Comparison of ENCODE assay signal across 8 mouse cellular contexts in the genomic region with DNA sequence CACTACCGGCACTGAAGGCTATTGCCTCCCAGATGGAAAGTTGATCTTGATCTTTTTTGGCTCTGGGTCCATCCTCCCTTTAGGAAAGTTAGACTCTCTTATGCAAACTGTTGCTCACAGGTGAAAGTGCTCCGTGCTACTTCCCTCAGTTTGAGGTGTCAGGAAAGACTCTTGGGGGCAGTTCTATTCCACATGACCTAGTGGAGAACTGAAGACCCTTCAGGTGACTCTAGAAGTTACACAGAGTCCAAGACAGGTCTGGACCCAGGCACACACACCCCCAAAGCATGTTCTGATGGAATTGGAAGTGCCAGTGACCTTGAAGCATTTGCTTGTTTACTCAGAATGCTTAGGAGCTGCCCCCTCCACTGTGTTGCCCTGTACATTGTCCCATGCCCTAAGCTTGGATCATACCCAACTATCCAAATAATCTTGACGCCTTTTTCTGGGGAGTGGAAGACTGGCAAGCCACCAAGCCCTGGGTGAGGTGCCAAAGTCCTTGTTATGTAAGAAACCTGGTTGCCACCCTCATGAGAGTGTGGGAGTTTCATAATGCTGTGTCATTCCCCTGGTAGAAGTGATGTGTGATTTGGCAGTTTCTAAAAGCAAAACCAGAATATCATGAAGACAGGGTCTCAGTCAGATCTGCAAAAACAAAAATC. TPM values are rescaled to one million over a fixed set of nuclear protein-coding genes. Genes with fewer than 3 reads are reported as not detected.
DNase-seq lines count a peak whose midpoint lies in the region; ATAC-seq and TF ChIP-seq lines count a peak whose summit lies in the region.
"Had no signal": no experiment of that assay in that cellular context is flagged by ENCODE, and none has a peak within 500 bp of the region (broad histone marks: within the 10 kb centered on the region; RNA-seq: fewer than 3 reads in every experiment).

No protein-coding gene starts in this region.

- H3K9ac ChIP-seq in liver, adult 2 months (ENCODE audit: low read depth, low read length) = peak overlapping the region; percentile 21; the same call in 1 of the 2 replicates
- H3K9ac ChIP-seq in liver, embryonic 12.5 days = no peak overlapping the region
- H3K9ac ChIP-seq in hindbrain, postnatal 0 days (replicated peaks; ENCODE audit: low read length) = no peak overlapping the region
- H3K9ac ChIP-seq in hindbrain, embryonic 13.5 days = no peak overlapping the region
- H3K9ac ChIP-seq: hindbrain, embryonic 14.5 days had no signal

- peak overlapping the region; percentile 100 for H3K27ac ChIP-seq in liver, adult 2 months (replicated peaks; ENCODE audit: insufficient read depth, low read depth, low read length)
- no peak overlapping the region for H3K27ac ChIP-seq in liver, embryonic 12.5 days
- peak overlapping the region; percentile 87 for H3K27ac ChIP-seq in small intestine, adult 2 months (ENCODE audit: insufficient read depth, low read depth, low read length)
- H3K27ac ChIP-seq in hindbrain, postnatal 0 days = no peak overlapping the region
- H3K27ac ChIP-seq in hindbrain, embryonic 13.5 days = no peak overlapping the region
- H3K27ac ChIP-seq: hindbrain, embryonic 14.5 days had no signal

- no peaks in the 10 kb centered on the region for H3K27me3 ChIP-seq in liver, adult 2 months (ENCODE audit: control insufficient read depth, insufficient read depth, low read length)
- H3K27me3 ChIP-seq in liver, embryonic 12.5 days (replicated peaks) = no peaks in the 10 kb centered on the region
- H3K27me3 ChIP-seq in small intestine, adult 2 months (ENCODE audit: control insufficient read depth, insufficient read depth, low read length) = no peaks in the 10 kb centered on the region
- no peaks in the 10 kb centered on the region for H3K27me3 ChIP-seq in hindbrain, postnatal 0 days (ENCODE audit: insufficient read depth, low read length)
- H3K27me3 ChIP-seq in hindbrain, embryonic 13.5 days = no peaks in the 10 kb centered on the region

- H3K4me3 ChIP-seq in liver, adult 2 months (ENCODE audit: insufficient read depth, low read depth, low read length) = no peak overlapping the region
- H3K4me3 ChIP-seq in liver, embryonic 12.5 days = no peak overlapping the region
- H3K4me3 ChIP-seq in small intestine, adult 2 months (ENCODE audit: low read depth, low read length) = no peak overlapping the region
- no peak overlapping the region for H3K4me3 ChIP-seq in hindbrain, postnatal 0 days (ENCODE audit: low read length)
- H3K4me3 ChIP-seq in hindbrain, embryonic 13.5 days = no peak overlapping the region

- no peak overlapping the region for H3K4me2 ChIP-seq in liver, embryonic 12.5 days
- no peak overlapping the region for H3K4me2 ChIP-seq in hindbrain, postnatal 0 days (ENCODE audit: low read depth, low read length)
- no peak overlapping the region for H3K4me2 ChIP-seq in hindbrain, embryonic 13.5 days
- H3K4me2 ChIP-seq: hindbrain, embryonic 14.5 days had no signal

- TF ChIP-seq CTCF in liver, adult 2 months (IDR thresholded peaks at IDR 0.05; ENCODE audit: low read depth, low read length) = no peak
- TF ChIP-seq CTCF in small intestine, adult 2 months (IDR thresholded peaks at IDR 0.05; ENCODE audit: extremely low read depth, insufficient read length, insufficient replicate concordance, low read depth, low read length) = no peak
- no peak for TF ChIP-seq CTCF in hindbrain, postnatal 0 days (IDR thresholded peaks at IDR 0.05; ENCODE audit: low read depth)

- H3K4me1 ChIP-seq in liver, adult 2 months (ENCODE audit: control insufficient read depth, insufficient read depth, low read length) = peaks cover 41% of the 10 kb centered on the region
- H3K4me1 ChIP-seq in liver, embryonic 12.5 days = no peaks in the 10 kb centered on the region
- H3K4me1 ChIP-seq in small intestine, adult 2 months (ENCODE audit: control insufficient read depth, insufficient read depth, insufficient read length, low read length) = peaks cover 18% of the 10 kb centered on the region; the same call in 1 of the 2 replicates
- no peaks in the 10 kb centered on the region for H3K4me1 ChIP-seq in hindbrain, postnatal 0 days (ENCODE audit: insufficient read depth, low read length)
- no peaks in the 10 kb centered on the region for H3K4me1 ChIP-seq in hindbrain, embryonic 13.5 days (replicated peaks)

- no peaks in the 10 kb centered on the region for H3K36me3 ChIP-seq in liver, adult 2 months (ENCODE audit: control insufficient read depth, insufficient read depth, low read length)
- H3K36me3 ChIP-seq in liver, embryonic 12.5 days = no peaks in the 10 kb centered on the region
- no peaks in the 10 kb centered on the region for H3K36me3 ChIP-seq in small intestine, adult 2 months (ENCODE audit: control insufficient read depth, insufficient read depth, low read length)
- no peaks in the 10 kb centered on the region for H3K36me3 ChIP-seq in hindbrain, postnatal 0 days (ENCODE audit: insufficient read depth, low read length)
- no peaks in the 10 kb centered on the region for H3K36me3 ChIP-seq in hindbrain, embryonic 13.5 days

- no peaks in the 10 kb centered on the region for H3K9me3 ChIP-seq in liver, embryonic 12.5 days (replicated peaks)
- H3K9me3 ChIP-seq in hindbrain, postnatal 0 days (ENCODE audit: low read length) = no peaks in the 10 kb centered on the region
- H3K9me3 ChIP-seq in hindbrain, embryonic 13.5 days = no peaks in the 10 kb centered on the region

- 17% methylated on average over 3 of the region's 3 CpGs for WGBS in liver, adult 2 months
- 59% methylated on average over 3 of the region's 3 CpGs for WGBS in liver, embryonic 12.5 days (ENCODE audit: insufficient replicate concordance)
- 34% methylated on average over 3 of the region's 3 CpGs for WGBS in small intestine, adult 2 months
- WGBS in hindbrain, postnatal 0 days = 64% methylated on average over 3 of the region's 3 CpGs
- 78% methylated on average over 3 of the region's 3 CpGs for WGBS in hindbrain, embryonic 13.5 days

- TF ChIP-seq POLR2A in liver, adult 2 months (IDR thresholded peaks at IDR 0.05; ENCODE audit: extremely low read depth, insufficient read depth, low read length) = no peak
- no peak for TF ChIP-seq POLR2A in small intestine, adult 2 months (IDR thresholded peaks at IDR 0.05; ENCODE audit: low read depth, low read length)

- H3K79me2 ChIP-seq in liver, adult 2 months (ENCODE audit: control insufficient read depth, insufficient read depth, low read length) = no peaks in the 10 kb centered on the region

- peak; percentile 96 for DNase-seq in liver, adult 2 months (ENCODE audit: extremely low read depth, low read depth, low spot score)
- DNase-seq in gonadal fat pad, adult 2 months (ENCODE audit: low read depth) = peak; percentile 56
- peak; percentile 58 to 72 for DNase-seq in kidney, postnatal 4 days
- DNase-seq in hindbrain, postnatal 0 days (ENCODE audit: low spot score) = no peak

- no peak for ATAC-seq in liver, embryonic 12.5 days
- ATAC-seq in hindbrain, postnatal 0 days = no peak
- no peak for ATAC-seq in hindbrain, embryonic 13.5 days (ENCODE audit: low FRiP score)

RNA-seq across cellular contexts. Expression of gene Nampt, which starts 51.1 kb away (rescaled TPM):
- total RNA-seq in liver, adult 2 months (2014; rRNA removed) = 57.8 and 75.6 TPM in 2 replicates
- polyA plus RNA-seq in liver, adult 2 months (2012; rRNA removed) = 9.5 and 10.9 TPM in 2 replicates
- 14.8 and 15.1 TPM in 2 replicates for polyA plus RNA-seq in liver, embryonic 12.5 days (2016; fragmentation: Nextera tagmentation; extraction: Ambion mirVana)
- 19.4 and 21.5 TPM in 2 replicates for polyA plus RNA-seq in gonadal fat pad, adult 2 months (2012; rRNA removed)
- polyA plus RNA-seq in small intestine, adult 2 months (2012; rRNA removed) = 3.1 and 7.9 TPM in 2 replicates
- 22.9 and 28.3 TPM in 2 replicates for total RNA-seq in hindbrain, postnatal 0 days (2014; rRNA removed)
- 27.0 and 27.5 TPM in 2 replicates for polyA plus RNA-seq in hindbrain, postnatal 0 days (2015; fragmentation: Nextera tagmentation; extraction: Ambion mirVana)
- polyA plus RNA-seq in hindbrain, embryonic 13.5 days (2015; fragmentation: Nextera tagmentation; extraction: Ambion mirVana) = 31.4 and 31.6 TPM in 2 replicates

Comparison
In these comparisons a context has a peak if more than half of its experiments do, and no peak if none do; other contexts are left out.
1. H3K27ac ChIP-seq: peak in liver, adult 2 months (single experiment) and small intestine, adult 2 months (single experiment); none in liver, embryonic 12.5 days (single experiment), hindbrain, postnatal 0 days (single experiment) and hindbrain, embryonic 13.5 days (single experiment).